Comparison of ENCODE assay signal across 8 mouse cellular contexts in the genomic region with DNA sequence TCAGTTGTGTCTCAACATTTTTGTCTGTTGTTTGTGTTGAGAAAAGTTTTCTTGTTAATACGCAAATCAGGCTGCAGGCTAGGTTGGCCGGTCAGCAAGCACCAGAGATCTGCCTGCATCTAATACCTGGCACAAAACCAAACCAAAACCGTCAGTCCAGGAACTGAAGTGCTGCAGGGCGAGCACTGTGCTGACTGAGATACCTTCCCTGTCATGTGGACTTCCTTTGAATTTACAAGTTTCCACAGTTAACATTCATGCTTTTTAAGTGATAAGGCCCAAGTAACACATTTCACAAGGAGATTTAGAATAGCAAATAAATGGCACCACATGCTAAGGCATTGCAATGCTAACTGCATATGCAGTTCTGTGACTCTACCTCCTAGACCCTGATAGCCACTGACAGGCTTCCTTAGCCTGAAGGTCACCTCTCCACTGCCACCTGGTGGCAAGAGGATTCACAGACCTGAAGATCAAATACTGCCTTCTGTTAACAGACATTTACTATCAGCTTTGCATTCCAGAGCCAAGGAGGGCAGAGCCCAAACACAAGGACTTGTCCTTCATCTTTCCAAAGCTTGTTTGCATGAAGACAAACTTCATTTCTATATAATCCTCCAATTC. TPM values are rescaled to one million over a fixed set of nuclear protein-coding genes. Genes with fewer than 3 reads are reported as not detected.
DNase-seq lines count a peak whose midpoint lies in the region; ATAC-seq and TF ChIP-seq lines count a peak whose summit lies in the region.

No protein-coding gene starts in this region.

- H3K9me3 ChIP-seq in kidney, embryonic 14.5 days (ENCODE audit: control insufficient read depth, low read length), result no peaks in the 10 kb centered on the region
- no peaks in the 10 kb centered on the region for H3K9me3 ChIP-seq in stomach, embryonic 15.5 days

- no peak overlapping the region for H3K27ac ChIP-seq in kidney, embryonic 14.5 days (ENCODE audit: low read depth, low read length)
- no peak overlapping the region for H3K27ac ChIP-seq in liver, adult 2 months (replicated peaks; ENCODE audit: insufficient read depth, low read depth, low read length)
- no peak overlapping the region for H3K27ac ChIP-seq in stomach, embryonic 15.5 days

- peak; percentile 76 for TF ChIP-seq CTCF in liver, adult 2 months (IDR thresholded peaks at IDR 0.05; ENCODE audit: low read depth, low read length)

- no peak overlapping the region for H3K4me3 ChIP-seq in kidney, embryonic 14.5 days (ENCODE audit: low read length)
- no peak overlapping the region for H3K4me3 ChIP-seq in liver, adult 2 months (ENCODE audit: insufficient read depth, low read depth, low read length)
- no peak overlapping the region for H3K4me3 ChIP-seq in stomach, embryonic 15.5 days (replicated peaks)

- no peaks in the 10 kb centered on the region for H3K36me3 ChIP-seq in kidney, embryonic 14.5 days (ENCODE audit: control insufficient read depth, insufficient read depth, low read length)
- no peaks in the 10 kb centered on the region for H3K36me3 ChIP-seq in liver, adult 2 months (ENCODE audit: control insufficient read depth, insufficient read depth, low read length)
- H3K36me3 ChIP-seq in stomach, embryonic 15.5 days, result no peaks in the 10 kb centered on the region

- no peaks in the 10 kb centered on the region for H3K27me3 ChIP-seq in kidney, embryonic 14.5 days (ENCODE audit: control insufficient read depth, insufficient read depth, low read length)
- H3K27me3 ChIP-seq in liver, adult 2 months (ENCODE audit: control insufficient read depth, insufficient read depth, low read length), result no peaks in the 10 kb centered on the region
- H3K27me3 ChIP-seq in stomach, embryonic 15.5 days (replicated peaks), result no peaks in the 10 kb centered on the region

- WGBS in kidney, embryonic 14.5 days, result 75% methylated on average over 4 of the region's 4 CpGs
- 60% methylated on average over 4 of the region's 4 CpGs for WGBS in liver, adult 2 months
- WGBS in stomach, embryonic 15.5 days, result 67% methylated on average over 4 of the region's 4 CpGs

- DNase-seq in 416B (ENCODE audit: low read depth), result peak; percentile 93
- peak; percentile 73 for DNase-seq in adrenal gland, adult 2 months
- DNase-seq in embryo, embryonic 9.5 days (ENCODE audit: extremely low spot score), result peak; percentile 63
- peak; percentile 20 to 50 for DNase-seq in heart, adult 9 months (ENCODE audit: low spot score in 2 of 2)
- DNase-seq in liver, adult 2 months (ENCODE audit: extremely low read depth, low read depth, low spot score), result peak; percentile 61
- peak; percentile 78 for DNase-seq in neural tube, embryonic 10.5 days (ENCODE audit: extremely low spot score, low spot score)

- H3K4me1 ChIP-seq in kidney, embryonic 14.5 days (ENCODE audit: control insufficient read depth, insufficient read depth, low read length), result no peaks in the 10 kb centered on the region
- no peaks in the 10 kb centered on the region for H3K4me1 ChIP-seq in liver, adult 2 months (ENCODE audit: control insufficient read depth, insufficient read depth, low read length)
- H3K4me1 ChIP-seq in stomach, embryonic 15.5 days, result no peaks in the 10 kb centered on the region

- H3K79me2 ChIP-seq in liver, adult 2 months (ENCODE audit: control insufficient read depth, insufficient read depth, low read length), result peaks cover 9% of the 10 kb centered on the region

- no peak overlapping the region for H3K9ac ChIP-seq in kidney, embryonic 14.5 days (ENCODE audit: low read depth, low read length)
- no peak overlapping the region for H3K9ac ChIP-seq in liver, adult 2 months (ENCODE audit: low read depth, low read length)
- H3K9ac ChIP-seq in stomach, embryonic 15.5 days, result no peak overlapping the region

- no peak overlapping the region for H3K4me2 ChIP-seq in kidney, embryonic 14.5 days (replicated peaks; ENCODE audit: low read depth, low read length)
- no peak overlapping the region for H3K4me2 ChIP-seq in stomach, embryonic 15.5 days

- peak; percentile 80; the same call in 1 of the 2 replicates for ATAC-seq in kidney, embryonic 14.5 days (ENCODE audit: low FRiP score, low TSS enrichment)
- 0 out of 2 replicates have a peak, but pooled peaks have one; percentile 70 for ATAC-seq in stomach, embryonic 15.5 days (ENCODE audit: insufficient read depth, low FRiP score, low read depth)

- TF ChIP-seq POLR2A in liver, adult 2 months (IDR thresholded peaks at IDR 0.05; ENCODE audit: extremely low read depth, insufficient read depth, low read length), result no peak

RNA-seq across cellular contexts. Expression of a gene that starts 15.8 kb away (rescaled TPM):
- 10 to 100 TPM; 13.5 to 16.5 TPM for total RNA-seq in adrenal gland, adult 2 months (2021)
- 0.71 and 1.2 TPM in 2 replicates for polyA plus RNA-seq in adrenal gland, adult 2 months (2012; rRNA removed)
- 11.7 and 16.2 TPM in 2 replicates for polyA plus RNA-seq in kidney, embryonic 14.5 days (2014; fragmentation: Nextera tagmentation; extraction: Ambion mirVana)
- 23.1 and 23.7 TPM in 2 replicates for total RNA-seq in liver, adult 2 months (2014; rRNA removed)
- polyA plus RNA-seq in liver, adult 2 months (2012; rRNA removed), result 1.5 and 1.8 TPM in 2 replicates
- polyA plus RNA-seq in stomach, embryonic 15.5 days (2015; fragmentation: Nextera tagmentation; extraction: Ambion mirVana), result 13.2 and 13.5 TPM in 2 replicates

Comparison
In these comparisons a context has a peak if more than half of its experiments do, and no peak if none do; other contexts are left out.
1. DNase-seq: peak in every context shown above with its lines; median percentile 93 in 416B; 78 in neural tube, embryonic 10.5 days; 73 in adrenal gland, adult 2 months; 63 in embryo, embryonic 9.5 days; 61 in liver, adult 2 months; 35 in heart, adult 9 months.